Mouse (Mus musculus) brain, embryonic 14.5 days (tissue): ENCODE measurements around the gene Sobp. TPM values are rescaled to one million over a fixed set of nuclear protein-coding genes. Genes with fewer than 3 reads are reported as not detected.

Source experiments
- DNase-seq: peaks from one replicate; pipeline ENCODE4 v3.0.0-alpha.2; 2011; ENCODE audit warnings: low read depth
- CTCF ChIP-seq: fragments of 200-500 bp; IDR thresholded peaks from 2 replicates; pipeline ENCODE4 v1.5.1; 2012; ENCODE audit warnings: inconsistent platforms, mild to moderate bottlenecking, moderate library complexity, borderline replicate concordance; ENCODE audit not compliant: insufficient read depth, insufficient read length; ENCODE audit errors: extremely low read depth
- POLR2A ChIP-seq: fragments of 200-500 bp; IDR thresholded peaks from 2 replicates; pipeline ENCODE4 v1.6.1; 2012; ENCODE audit warnings: mild to moderate bottlenecking, inconsistent platforms, borderline replicate concordance; ENCODE audit not compliant: poor library complexity, insufficient read depth, insufficient read length, severe bottlenecking; ENCODE audit errors: extremely low read depth
- polyA plus RNA-seq: library from polyadenylated mRNA; depleted of rRNA; stranded (reverse); fragments of >200 nt; gene quantifications from 2 replicates; pipeline ENCODE4 v1.2.3, GENCODE M21; 2012

Sobp gene
- polyA plus RNA-seq, 1 experiment: 30.6 TPM

DNA sequence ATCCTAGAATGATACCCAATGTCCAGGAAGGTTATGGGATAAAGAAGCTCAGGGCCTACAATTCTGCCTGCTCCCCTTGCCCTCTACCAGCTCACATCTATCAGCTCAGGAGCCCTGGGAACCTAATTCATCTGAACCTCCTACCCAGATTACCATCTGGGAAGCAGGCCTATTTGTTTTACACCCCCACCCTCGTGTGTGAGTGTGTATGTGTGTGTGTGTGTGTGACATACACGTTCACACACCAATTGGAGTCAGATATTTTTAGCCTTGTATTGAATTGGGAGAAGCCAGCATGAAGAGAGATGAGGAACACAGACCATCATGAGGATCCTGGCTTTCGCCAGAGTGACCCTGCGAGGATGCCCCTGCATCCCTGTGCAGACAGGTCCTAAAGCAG is 77.7 kb downstream of the Sobp start:
- no peak for DNase-seq
- TF ChIP-seq CTCF (no peak), POLR2A (no peak)

DNA sequence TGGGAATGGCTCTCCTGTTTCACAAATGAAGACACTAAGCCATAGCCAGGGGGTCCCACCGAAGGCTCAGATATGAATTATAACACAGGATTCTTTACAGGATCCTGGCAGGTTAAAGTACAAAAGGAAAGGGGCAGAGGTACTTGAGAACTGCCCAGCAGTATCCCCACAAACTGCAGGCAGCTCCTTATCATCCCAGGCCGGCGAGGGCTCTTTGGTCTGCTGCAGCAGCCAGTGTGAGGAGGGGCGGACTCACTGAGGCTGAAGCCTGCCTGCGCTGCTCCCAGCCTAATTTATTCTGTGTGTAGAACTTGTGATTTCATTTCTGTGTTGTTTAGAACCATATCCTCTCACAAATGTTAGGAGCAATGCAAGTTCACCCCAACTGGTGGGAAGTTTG is 79.8 kb downstream of the Sobp start:
- TF ChIP-seq POLR2A: no peak
- TF ChIP-seq CTCF: no peak
- DNase-seq: peak; percentile 74

DNA sequence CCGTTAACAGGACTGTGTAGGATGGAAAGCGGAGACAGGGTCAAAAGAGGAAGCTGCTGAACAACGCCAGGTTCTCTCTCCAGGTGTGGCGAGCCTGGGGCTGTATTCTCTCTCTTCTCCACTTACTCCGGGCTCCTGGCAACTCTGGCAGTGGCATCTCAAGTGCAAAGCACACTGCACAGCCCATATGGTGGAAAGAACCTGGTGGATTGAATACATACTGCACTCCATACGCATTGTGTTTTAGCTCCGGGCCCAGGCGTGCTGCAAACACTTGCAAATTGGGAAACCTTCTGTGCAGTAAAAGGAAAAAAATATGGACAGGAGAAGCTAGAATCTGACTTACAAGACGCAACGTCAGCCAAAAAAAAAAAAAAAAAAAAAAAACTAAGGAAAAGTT is 80.9 kb downstream of the Sobp start:
- DNase-seq: peak; percentile 65
- TF ChIP-seq CTCF (no peak), POLR2A (no peak)

DNA sequence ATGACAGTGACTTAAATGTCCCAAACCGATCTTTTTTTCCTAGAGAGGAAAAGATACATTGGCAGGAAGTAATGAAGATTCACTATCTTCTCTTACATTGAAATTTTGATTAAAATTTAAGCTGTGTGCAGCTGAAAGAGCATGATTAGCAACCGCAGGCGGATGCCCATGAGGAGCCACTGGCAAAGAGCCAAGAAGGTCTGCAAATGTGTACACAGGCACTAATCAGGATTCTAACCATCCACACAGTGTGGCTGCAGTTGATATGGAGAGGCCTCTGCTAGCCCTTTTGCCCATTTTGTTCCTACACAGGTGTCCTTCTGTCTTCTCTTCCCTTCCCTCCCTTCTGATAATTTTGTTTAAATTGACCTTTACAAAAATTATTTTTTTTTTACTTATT is 84.3 kb downstream of the Sobp start:
- peak; percentile 72 for DNase-seq
- TF ChIP-seq POLR2A (no peak), CTCF (no peak)

DNA sequence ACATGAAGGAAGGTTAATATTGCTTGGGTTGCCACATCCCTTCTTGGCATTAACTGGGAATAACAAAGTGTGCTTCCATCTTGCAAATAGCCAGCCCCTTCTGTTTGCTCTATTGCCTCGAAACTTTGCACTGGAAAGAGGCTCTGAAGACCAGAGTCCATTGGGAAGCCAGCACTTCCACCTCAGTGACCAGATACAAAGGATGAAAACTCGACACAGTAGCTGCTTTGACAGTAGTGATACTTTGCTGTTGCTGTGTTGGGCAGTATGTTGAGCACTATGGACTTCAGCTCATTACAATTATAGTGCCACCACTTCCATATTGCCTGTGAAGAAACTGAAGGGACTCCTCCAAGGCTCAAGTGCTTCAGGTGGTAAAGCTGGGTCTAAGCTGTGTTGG is 86.9 kb downstream of the Sobp start:
- no peak for TF ChIP-seq POLR2A
- no peak for TF ChIP-seq CTCF
- DNase-seq: no peak

DNA sequence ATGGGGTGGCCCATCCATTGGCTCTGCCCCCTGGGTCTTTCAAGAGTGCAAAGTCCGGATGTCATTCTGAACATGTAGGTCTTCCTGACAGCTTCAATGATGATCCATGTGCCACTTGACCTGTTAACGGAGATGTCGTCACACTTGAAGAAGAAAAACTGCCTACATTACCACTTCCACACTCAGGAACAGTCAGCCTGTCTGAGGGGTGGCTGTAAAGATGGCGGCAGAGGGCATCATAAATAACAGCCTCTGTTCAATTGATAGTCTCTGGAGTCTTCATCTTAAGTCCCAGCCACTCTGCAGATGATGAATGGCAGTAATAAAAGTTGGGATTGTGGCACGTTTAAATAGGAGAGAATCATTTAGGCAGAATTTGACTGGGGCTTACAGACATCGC is 87.4 kb downstream of the Sobp start:
- DNase-seq: no peak
- TF ChIP-seq CTCF: no peak

DNA sequence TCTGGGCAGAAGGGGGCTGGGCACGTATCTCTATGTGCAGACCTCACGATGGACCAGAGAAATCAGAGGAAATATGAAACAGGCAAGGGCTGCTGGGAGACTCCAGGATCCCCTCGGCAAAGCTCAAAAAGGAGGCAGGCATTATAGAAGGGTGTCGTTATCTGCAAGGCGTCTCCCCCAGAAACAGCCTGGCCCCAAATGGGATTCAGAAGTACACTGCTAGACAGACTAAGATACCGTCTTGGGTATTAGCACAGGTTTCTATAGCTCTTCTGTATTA is 90.3 kb downstream of the Sobp start:
- no peak for DNase-seq
- no peak for TF ChIP-seq CTCF
- TF ChIP-seq POLR2A: no peak

DNA sequence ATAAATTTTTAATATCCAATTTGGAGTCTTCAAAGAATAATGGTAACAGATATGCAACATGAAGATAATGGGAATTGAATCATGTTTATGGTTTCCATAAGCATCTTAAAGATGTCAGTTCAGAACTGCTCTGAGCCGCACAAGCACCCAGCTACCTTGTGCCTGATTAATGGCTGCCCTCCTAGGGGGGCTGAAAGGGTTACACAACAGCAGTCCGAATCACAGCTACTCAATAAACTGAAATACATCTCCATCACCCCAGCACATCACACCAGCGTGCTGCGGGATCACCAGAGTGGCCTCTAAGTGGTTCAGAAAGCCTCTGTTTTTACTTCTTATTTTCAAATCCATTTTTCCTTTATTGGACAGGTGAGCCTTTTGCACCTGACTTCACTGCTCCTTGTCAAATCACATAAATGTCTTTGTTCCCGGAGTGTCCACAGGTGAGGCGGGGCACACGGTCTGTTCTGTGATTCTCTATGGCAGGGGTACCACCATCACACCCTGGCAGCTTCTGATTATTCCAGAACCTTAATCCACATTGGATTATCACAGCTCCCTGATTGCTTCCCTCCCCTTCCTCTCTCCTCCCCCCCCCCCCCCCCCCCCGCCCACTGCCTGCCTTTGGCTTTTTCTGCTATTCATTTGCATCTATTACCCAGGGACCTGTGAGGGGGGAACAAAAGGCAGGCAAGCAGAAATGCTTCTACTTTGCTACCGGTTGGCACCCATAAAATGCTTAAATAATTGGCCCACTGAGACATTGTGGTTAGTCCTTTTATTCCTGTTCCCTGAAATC is 90.8 kb downstream of the Sobp start:
- TF ChIP-seq CTCF: no peak
- no peak for TF ChIP-seq POLR2A
- peak; percentile 82 for DNase-seq

DNA sequence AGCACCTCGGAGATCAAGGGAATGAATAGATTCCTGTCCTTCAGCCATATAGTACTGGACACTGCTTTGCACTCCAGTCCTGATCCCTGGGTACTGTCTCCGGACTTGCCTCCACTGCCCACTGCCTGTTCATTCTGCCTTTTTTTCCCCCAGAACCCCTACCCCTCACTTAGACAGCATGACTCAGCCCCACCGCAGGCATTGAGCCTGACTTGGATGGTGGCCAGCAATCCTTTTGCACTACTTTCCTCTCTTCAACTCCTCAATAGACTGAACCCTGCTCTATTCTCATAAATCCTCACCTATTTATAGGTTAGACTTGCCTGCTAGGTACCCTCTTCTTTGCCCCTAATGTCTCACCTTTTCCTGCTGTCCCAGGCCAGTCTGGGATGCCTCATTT is 93.0 kb downstream of the Sobp start:
- TF ChIP-seq CTCF (no peak), POLR2A (no peak)
- DNase-seq: peak; percentile 70

DNA sequence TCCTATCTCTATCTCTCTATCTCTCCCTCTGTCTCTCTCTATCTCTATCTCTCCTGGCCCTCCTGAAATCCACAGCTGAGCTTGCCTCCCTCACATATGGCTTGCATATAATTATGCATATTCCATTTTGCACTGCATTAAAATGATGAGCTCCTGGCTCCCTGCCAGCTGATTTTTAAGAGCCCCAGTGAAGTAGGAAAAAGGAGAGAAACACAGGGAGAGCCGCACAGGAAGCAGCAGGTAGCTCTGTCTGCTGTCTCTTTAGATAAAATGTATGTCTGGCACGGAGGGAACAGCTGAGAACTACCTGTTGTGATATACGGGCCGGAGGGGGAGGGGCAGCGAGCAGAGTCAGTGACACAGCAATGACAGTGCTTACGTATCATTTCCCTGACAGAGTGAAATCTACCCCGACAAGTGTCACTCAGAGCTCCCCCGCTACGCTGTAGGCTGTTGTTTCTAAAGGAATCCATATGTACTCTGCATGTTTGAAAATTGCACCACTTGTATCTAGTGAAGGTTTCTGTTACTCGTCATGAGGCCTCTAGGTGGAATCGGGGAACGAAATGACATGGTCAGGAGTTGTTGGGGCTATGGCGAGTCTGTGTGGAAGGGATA is 98.7 kb downstream of the Sobp start:
- no peak for TF ChIP-seq POLR2A
- no peak for TF ChIP-seq CTCF
- peak; percentile 91 for DNase-seq

DNA sequence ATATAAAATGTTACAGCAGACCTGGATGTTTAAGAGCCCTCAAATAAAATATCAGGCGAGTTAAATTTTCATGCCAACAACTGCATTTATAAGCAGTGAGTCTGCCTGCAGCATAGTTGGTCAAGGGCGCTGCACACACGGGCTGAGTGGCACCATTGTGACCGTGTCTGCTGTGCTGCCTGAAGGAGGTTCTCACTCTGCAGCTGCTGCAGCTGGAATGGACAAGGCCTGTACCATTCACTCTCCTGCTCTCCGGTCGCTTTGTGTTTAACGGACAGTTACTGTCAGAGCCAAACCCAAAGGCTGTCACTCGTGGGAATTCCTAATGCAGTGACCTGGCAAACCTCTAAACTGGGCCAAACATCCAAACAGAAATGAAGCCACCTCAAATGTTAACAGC is 101.0 kb downstream of the Sobp start:
- no peak for TF ChIP-seq CTCF
- TF ChIP-seq POLR2A: no peak
- peak; percentile 59 for DNase-seq

DNA sequence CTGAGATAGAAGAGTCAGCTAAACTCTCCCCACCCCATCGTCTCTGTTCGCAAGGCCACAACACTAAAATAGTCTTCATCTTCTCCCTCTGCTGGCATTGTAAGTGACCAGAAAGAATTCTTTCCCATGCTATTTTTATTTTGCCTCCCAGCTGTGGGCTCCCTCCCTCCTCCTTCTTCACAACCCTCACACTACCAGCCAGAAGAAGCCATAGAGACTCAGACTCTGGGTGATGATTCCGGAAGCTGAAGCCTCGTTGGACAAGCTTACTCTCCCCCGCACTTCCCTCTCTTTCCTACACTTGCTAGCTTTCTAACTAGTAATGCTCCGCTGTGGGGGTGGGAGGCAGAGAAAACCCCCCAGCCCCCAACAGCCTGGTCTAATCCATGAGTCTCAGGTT is 103.4 kb downstream of the Sobp start:
- no peak for DNase-seq
- no peak for TF ChIP-seq CTCF
- no peak for TF ChIP-seq POLR2A
